Mouse (Mus musculus) T-helper 17 cell (primary cell): Measurements from ENCODE around the gene Timm44.

Source experiments
- in situ Hi-C, 2 experiments: fragments of 300-600 bp; cut with MboI, MseI; formaldehyde crosslinking; loops; 1 replicate in 1 of 2; 2 replicates in 1 of 2; pipeline ENCODE4 v1.15.1; 2025; ENCODE audit warnings: high pct_unique_total_duplicates in 2 of 2

Gene Timm44

GRCm38 (mm10) chr8:4265160-4265914 is 10.4 kb downstream of the Timm44 start:
- in situ Hi-C loops = loop anchor here in 1 of 2 experiments (10.0 kb wide), 1 partner anchor 329 kb away; no protein-coding TSS in a partner anchor

GRCm38 (mm10) chr8:4263105-4263791 is 12.5 kb downstream of the Timm44 start:
- in situ Hi-C loops = loop anchor here (5.0 to 10.0 kb wide), 2 partner anchors 104 to 332 kb away; no protein-coding TSS in a partner anchor

GRCm38 (mm10) chr8:4259805-4260170 is 15.9 kb downstream of the Timm44 start:
- in situ Hi-C loops = loop anchor here (5.0 to 10.0 kb wide), 4 partner anchors 63 to 415 kb away; no protein-coding TSS in a partner anchor

GRCm38 (mm10) chr8:4259125-4259804 is 16.4 kb downstream of the Timm44 start, which contains the start of gene Ctxn1:
Ctxn1 (minus strand) TSS chr8:4259274.
- in situ Hi-C loops = loop anchor here in 1 of 2 experiments (5.0 to 10.0 kb wide), 2 partner anchors 63 to 416 kb away; no protein-coding TSS in a partner anchor

- in situ Hi-C loops = loop anchor here in 1 of 2 experiments (5.0 to 10.0 kb wide), 2 partner anchors 64 to 416 kb away; no protein-coding TSS in a partner anchor
Observed at GRCm38 (mm10) chr8:4258678-4259077, 17.0 kb downstream of the Timm44 start.

GRCm38 (mm10) chr8:4258233-4258632 is 17.5 kb downstream of the Timm44 start:
- in situ Hi-C loops = loop anchor here in 1 of 2 experiments (5.0 to 10.0 kb wide), 2 partner anchors 64 to 417 kb away; no protein-coding TSS in a partner anchor

GRCm38 (mm10) chr8:4257350-4257749 is 18.4 kb downstream of the Timm44 start:
- in situ Hi-C loops = loop anchor here in 1 of 2 experiments (5.0 to 10.0 kb wide), 2 partner anchors 65 to 417 kb away; no protein-coding TSS in a partner anchor

- in situ Hi-C loops = loop anchor here in 1 of 2 experiments (5.0 to 10.0 kb wide), 2 partner anchors 65 to 418 kb away; no protein-coding TSS in a partner anchor
Observed at GRCm38 (mm10) chr8:4256911-4257310, 18.8 kb downstream of the Timm44 start.

GRCm38 (mm10) chr8:4255471-4255870 is 20.2 kb downstream of the Timm44 start:
- in situ Hi-C loops = loop anchor here in 1 of 2 experiments (5.0 to 10.0 kb wide), 2 partner anchors 67 to 419 kb away; no protein-coding TSS in a partner anchor

- in situ Hi-C loops = loop anchor here in 1 of 2 experiments (10.0 kb wide), 1 partner anchor 421 kb away; no protein-coding TSS in a partner anchor
Observed at GRCm38 (mm10) chr8:4254001-4254400, 21.7 kb downstream of the Timm44 start.

GRCm38 (mm10) chr8:4252934-4253841 is 22.5 kb downstream of the Timm44 start, which contains the start of gene Snapc2:
Snapc2 (plus strand) TSS chr8:4253080.
- in situ Hi-C loops = loop anchor here in 1 of 2 experiments (10.0 kb wide), 1 partner anchor 422 kb away; no protein-coding TSS in a partner anchor

GRCm38 (mm10) chr8:4252116-4252760 is 23.5 kb downstream of the Timm44 start:
- in situ Hi-C loops = loop anchor here in 1 of 2 experiments (10.0 kb wide), 1 partner anchor 423 kb away; no protein-coding TSS in a partner anchor

GRCm38 (mm10) chr8:4250306-4250970 is 25.3 kb downstream of the Timm44 start:
- in situ Hi-C loops = loop anchor here in 1 of 2 experiments (10.0 kb wide), 1 partner anchor 424 kb away; no protein-coding TSS in a partner anchor

GRCm38 (mm10) chr8:4249213-4249612 is 26.5 kb downstream of the Timm44 start:
- in situ Hi-C loops = no loop called here

- in situ Hi-C loops = no loop called here
Observed at GRCm38 (mm10) chr8:4247951-4248540, 27.7 kb downstream of the Timm44 start, which contains the start of gene Tgfbr3l. Tgfbr3l (plus strand) TSS chr8:4248214.

- in situ Hi-C loops = no loop called here
Observed at GRCm38 (mm10) chr8:4247241-4247640, 28.5 kb downstream of the Timm44 start.

GRCm38 (mm10) chr8:4245737-4246136 is 30.0 kb downstream of the Timm44 start:
- in situ Hi-C loops = no loop called here

GRCm38 (mm10) chr8:4245061-4245460 is 30.7 kb downstream of the Timm44 start:
- in situ Hi-C loops = no loop called here
